26 mouse cellular contexts compared by ENCODE assay signal in genomic region chr6:35225696-35226095, GRCm38 (mm10).
"Had no signal": no experiment of that assay in that cellular context is flagged by ENCODE, and none has a peak within 500 bp of the region (broad histone marks: within the 10 kb centered on the region; RNA-seq: fewer than 3 reads in every experiment).

No protein-coding gene starts in this region.

- ATAC-seq: liver, embryonic 12.5 days; midbrain, embryonic 13.5 days; midbrain, embryonic 16.5 days had no signal

- H3K27me3 ChIP-seq: limb, embryonic 12.5 days; limb, embryonic 15.5 days; liver, embryonic 12.5 days; liver, embryonic 15.5 days; lung, embryonic 15.5 days; megakaryocyte, embryonic 14.5 days; midbrain, embryonic 13.5 days; neural tube, embryonic 13.5 days had no signal

- H3K9ac ChIP-seq: limb, embryonic 12.5 days; limb, embryonic 15.5 days; liver, embryonic 12.5 days; liver, embryonic 15.5 days; lung, embryonic 15.5 days; midbrain, embryonic 13.5 days; neural tube, embryonic 13.5 days had no signal

- H3K27ac ChIP-seq: limb, embryonic 12.5 days; limb, embryonic 15.5 days; liver, embryonic 12.5 days; liver, embryonic 15.5 days; lung, embryonic 15.5 days; midbrain, embryonic 10.5 days; midbrain, embryonic 13.5 days; neural tube, embryonic 13.5 days; stomach, postnatal 0 days had no signal

- H3K9me3 ChIP-seq: limb, embryonic 12.5 days; limb, embryonic 15.5 days; liver, embryonic 12.5 days; liver, embryonic 15.5 days; lung, embryonic 15.5 days; megakaryocyte, embryonic 14.5 days; midbrain, embryonic 10.5 days; midbrain, embryonic 13.5 days; neural tube, embryonic 13.5 days had no signal

- H3K4me3 ChIP-seq: limb, embryonic 12.5 days; limb, embryonic 15.5 days; liver, embryonic 12.5 days; liver, embryonic 15.5 days; lung, embryonic 15.5 days; megakaryocyte, embryonic 14.5 days; midbrain, embryonic 10.5 days; midbrain, embryonic 13.5 days; myocyte; neural tube, embryonic 13.5 days had no signal

- H3K4me2 ChIP-seq: limb, embryonic 12.5 days; limb, embryonic 15.5 days; liver, embryonic 12.5 days; liver, embryonic 15.5 days; lung, embryonic 15.5 days; midbrain, embryonic 13.5 days; neural tube, embryonic 13.5 days had no signal

- H3K4me1 ChIP-seq: limb, embryonic 12.5 days; limb, embryonic 15.5 days; liver, embryonic 12.5 days; liver, embryonic 15.5 days; lung, embryonic 15.5 days; megakaryocyte, embryonic 14.5 days; midbrain, embryonic 10.5 days; midbrain, embryonic 13.5 days; neural tube, embryonic 13.5 days had no signal

- DNase-seq: kidney, adult 18-20 months; kidney, adult 9 months; kidney, postnatal 14 days; kidney, postnatal 4 days; left cerebral cortex, postnatal 4 days; lung, adult 18-20 months; lung, postnatal 10 days; lung, postnatal 36 days; right cerebral cortex, adult 18-20 months; right cerebral cortex, postnatal 14 days; right cerebral cortex, postnatal 4 days; thymus, adult 2 months; thymus, postnatal 14 days; thymus, postnatal 4 days had no signal
